Mouse (Mus musculus): Measurements from ENCODE around the gene N4bp1. TPM values are rescaled to one million over a fixed set of nuclear protein-coding genes. Genes with fewer than 3 reads are reported as not detected.
A peak's percentile ranks its signal among the peaks of the same experiment; 100 is the strongest.

N4bp1 gene
- polyA plus RNA-seq (2012; ENCODE audit: insufficient read depth, insufficient read length, missing spikeins): 6.3 and 7.4 TPM in 2 replicates

- H3K4me3 ChIP-seq (ENCODE audit: insufficient read depth, low read depth, low read length): peak within 1 kb of the TSS; percentile 99
- peak within 1 kb of the TSS; percentile 67 for H3K27ac ChIP-seq (replicated peaks; ENCODE audit: low read depth, low read length)
- peaks cover 43% of the 10 kb centered on the region for H3K4me1 ChIP-seq (ENCODE audit: control insufficient read depth, insufficient read depth, insufficient read length, low read length)
Observed at GRCm38 (mm10) chr8:86884489-86885463, at the start of gene N4bp1. N4bp1 (minus strand) TSS chr8:86885258.

GRCm38 (mm10) chr8:86934841-86935240 lies 49.8 kb upstream of the N4bp1 start:
- H3K27ac ChIP-seq (replicated peaks; ENCODE audit: low read depth, low read length): no peak overlapping the region
- no peaks in the 10 kb centered on the region for H3K4me1 ChIP-seq (ENCODE audit: control insufficient read depth, insufficient read depth, insufficient read length, low read length)
- no peak overlapping the region for H3K4me3 ChIP-seq (ENCODE audit: insufficient read depth, low read depth, low read length)

GRCm38 (mm10) chr8:86934393-86934792 lies 49.3 kb upstream of the N4bp1 start:
- Histone ChIP-seq H3K27ac (replicated peaks; ENCODE audit: low read depth, low read length) (no peak overlapping the region), H3K4me1 (ENCODE audit: control insufficient read depth, insufficient read depth, insufficient read length, low read length) (no peaks in the 10 kb centered on the region), H3K4me3 (ENCODE audit: insufficient read depth, low read depth, low read length) (no peak overlapping the region)

GRCm38 (mm10) chr8:86933898-86934297 lies 48.8 kb upstream of the N4bp1 start:
- no peak overlapping the region for H3K27ac ChIP-seq (replicated peaks; ENCODE audit: low read depth, low read length)
- H3K4me3 ChIP-seq (ENCODE audit: insufficient read depth, low read depth, low read length): no peak overlapping the region
- H3K4me1 ChIP-seq (ENCODE audit: control insufficient read depth, insufficient read depth, insufficient read length, low read length): no peaks in the 10 kb centered on the region

- H3K4me3 ChIP-seq (ENCODE audit: insufficient read depth, low read depth, low read length): no peak overlapping the region
- no peaks in the 10 kb centered on the region for H3K4me1 ChIP-seq (ENCODE audit: control insufficient read depth, insufficient read depth, insufficient read length, low read length)
- no peak overlapping the region for H3K27ac ChIP-seq (replicated peaks; ENCODE audit: low read depth, low read length)
Observed at GRCm38 (mm10) chr8:86926237-86926636, 41.2 kb upstream of the N4bp1 start.

- Histone ChIP-seq H3K4me3 (ENCODE audit: insufficient read depth, low read depth, low read length) (no peak overlapping the region), H3K27ac (replicated peaks; ENCODE audit: low read depth, low read length) (no peak overlapping the region), H3K4me1 (ENCODE audit: control insufficient read depth, insufficient read depth, insufficient read length, low read length) (no peaks in the 10 kb centered on the region)
Observed at GRCm38 (mm10) chr8:86923219-86923835, 38.3 kb upstream of the N4bp1 start.

GRCm38 (mm10) chr8:86922673-86923072 lies 37.6 kb upstream of the N4bp1 start:
- no peak overlapping the region for H3K27ac ChIP-seq (replicated peaks; ENCODE audit: low read depth, low read length)
- no peak overlapping the region for H3K4me3 ChIP-seq (ENCODE audit: insufficient read depth, low read depth, low read length)
- H3K4me1 ChIP-seq (ENCODE audit: control insufficient read depth, insufficient read depth, insufficient read length, low read length): no peaks in the 10 kb centered on the region

- H3K4me1 ChIP-seq (ENCODE audit: control insufficient read depth, insufficient read depth, insufficient read length, low read length): no peaks in the 10 kb centered on the region
- no peak overlapping the region for H3K4me3 ChIP-seq (ENCODE audit: insufficient read depth, low read depth, low read length)
- no peak overlapping the region for H3K27ac ChIP-seq (replicated peaks; ENCODE audit: low read depth, low read length)
Observed at GRCm38 (mm10) chr8:86922141-86922540, 37.1 kb upstream of the N4bp1 start.

- Histone ChIP-seq H3K4me3 (ENCODE audit: insufficient read depth, low read depth, low read length) (no peak overlapping the region), H3K27ac (replicated peaks; ENCODE audit: low read depth, low read length) (no peak overlapping the region), H3K4me1 (ENCODE audit: control insufficient read depth, insufficient read depth, insufficient read length, low read length) (no peaks in the 10 kb centered on the region)
Observed at GRCm38 (mm10) chr8:86920996-86921395, 35.9 kb upstream of the N4bp1 start.

GRCm38 (mm10) chr8:86920455-86920854 lies 35.4 kb upstream of the N4bp1 start:
- Histone ChIP-seq H3K4me1 (ENCODE audit: control insufficient read depth, insufficient read depth, insufficient read length, low read length) (no peaks in the 10 kb centered on the region), H3K27ac (replicated peaks; ENCODE audit: low read depth, low read length) (no peak overlapping the region), H3K4me3 (ENCODE audit: insufficient read depth, low read depth, low read length) (no peak overlapping the region)

GRCm38 (mm10) chr8:86920024-86920423 lies 35.0 kb upstream of the N4bp1 start:
- H3K4me1 ChIP-seq (ENCODE audit: control insufficient read depth, insufficient read depth, insufficient read length, low read length): no peaks in the 10 kb centered on the region
- H3K27ac ChIP-seq (replicated peaks; ENCODE audit: low read depth, low read length): no peak overlapping the region

GRCm38 (mm10) chr8:86919262-86919661 lies 34.2 kb upstream of the N4bp1 start:
- no peak overlapping the region for H3K27ac ChIP-seq (replicated peaks; ENCODE audit: low read depth, low read length)

More at GRCm38 (mm10) chr8:86920024-86920423, 35.0 kb upstream of the N4bp1 start:
- H3K4me3 ChIP-seq (ENCODE audit: insufficient read depth, low read depth, low read length): no peak overlapping the region

GRCm38 (mm10) chr8:86918093-86918492 lies 33.0 kb upstream of the N4bp1 start:
- no peak overlapping the region for H3K27ac ChIP-seq (replicated peaks; ENCODE audit: low read depth, low read length)
- H3K4me1 ChIP-seq (ENCODE audit: control insufficient read depth, insufficient read depth, insufficient read length, low read length): no peaks in the 10 kb centered on the region
- H3K4me3 ChIP-seq (ENCODE audit: insufficient read depth, low read depth, low read length): no peak overlapping the region

More at GRCm38 (mm10) chr8:86919262-86919661, 34.2 kb upstream of the N4bp1 start:
- Histone ChIP-seq H3K4me1 (ENCODE audit: control insufficient read depth, insufficient read depth, insufficient read length, low read length) (no peaks in the 10 kb centered on the region), H3K4me3 (ENCODE audit: insufficient read depth, low read depth, low read length) (no peak overlapping the region)

- H3K4me3 ChIP-seq (ENCODE audit: insufficient read depth, low read depth, low read length): no peak overlapping the region
- no peaks in the 10 kb centered on the region for H3K4me1 ChIP-seq (ENCODE audit: control insufficient read depth, insufficient read depth, insufficient read length, low read length)
- no peak overlapping the region for H3K27ac ChIP-seq (replicated peaks; ENCODE audit: low read depth, low read length)
Observed at GRCm38 (mm10) chr8:86917689-86918088, 32.6 kb upstream of the N4bp1 start.

- Histone ChIP-seq H3K4me1 (ENCODE audit: control insufficient read depth, insufficient read depth, insufficient read length, low read length) (no peaks in the 10 kb centered on the region), H3K27ac (replicated peaks; ENCODE audit: low read depth, low read length) (no peak overlapping the region), H3K4me3 (ENCODE audit: insufficient read depth, low read depth, low read length) (no peak overlapping the region)
Observed at GRCm38 (mm10) chr8:86916369-86916768, 31.3 kb upstream of the N4bp1 start.
